Mouse (Mus musculus): ENCODE measurements at regions not wholly inside any gene's neighbourhood (a gene's known extent, or its start where the extent isn't known, plus 50 kb on each side); places are given as distances from the start of the nearest gene placed in this dataset.

DNA sequence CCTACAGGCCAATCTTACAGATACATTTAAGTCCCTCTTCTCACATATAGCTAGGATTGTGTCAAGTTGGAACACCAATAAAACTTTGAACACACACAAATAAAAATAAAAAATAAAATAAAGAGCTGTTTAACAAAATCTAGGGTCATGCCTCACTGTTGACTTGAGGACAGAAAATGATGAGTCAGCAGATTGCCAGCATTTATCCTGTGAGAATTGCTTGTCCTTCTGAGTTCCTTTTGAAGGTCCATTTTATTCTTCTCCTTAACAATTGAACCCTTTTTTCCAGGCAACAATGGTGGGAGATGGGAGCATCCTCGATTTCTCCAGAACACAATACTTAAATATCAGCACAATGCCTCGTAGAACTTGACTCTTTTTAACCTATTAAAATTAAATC, 1022.4 kb upstream of the Adgrl4 start:
- no peak for ATAC-seq (replicated peaks; ENCODE audit: poor library complexity)

DNA sequence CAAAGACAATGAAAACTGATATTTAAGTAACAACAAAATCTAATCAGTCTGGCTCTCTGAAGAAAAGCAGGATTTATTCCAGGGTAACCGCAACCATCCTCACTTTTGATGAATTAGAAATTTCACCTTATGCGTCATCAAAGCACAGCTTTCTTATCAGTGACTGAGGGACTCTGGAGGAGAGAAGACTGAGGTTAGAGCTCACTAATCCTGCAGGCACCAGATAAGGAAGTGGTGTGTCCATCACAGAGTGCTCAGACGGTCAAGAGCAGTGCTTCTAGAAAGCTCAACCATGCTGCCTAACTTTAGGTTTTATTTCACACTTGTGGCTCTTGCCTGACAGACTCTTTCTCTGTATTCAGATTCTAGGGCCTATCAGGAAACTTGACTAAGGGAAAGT, 1021.2 kb upstream of the Adgrl4 start:
- ATAC-seq (replicated peaks; ENCODE audit: poor library complexity) = peak; percentile 73

DNA sequence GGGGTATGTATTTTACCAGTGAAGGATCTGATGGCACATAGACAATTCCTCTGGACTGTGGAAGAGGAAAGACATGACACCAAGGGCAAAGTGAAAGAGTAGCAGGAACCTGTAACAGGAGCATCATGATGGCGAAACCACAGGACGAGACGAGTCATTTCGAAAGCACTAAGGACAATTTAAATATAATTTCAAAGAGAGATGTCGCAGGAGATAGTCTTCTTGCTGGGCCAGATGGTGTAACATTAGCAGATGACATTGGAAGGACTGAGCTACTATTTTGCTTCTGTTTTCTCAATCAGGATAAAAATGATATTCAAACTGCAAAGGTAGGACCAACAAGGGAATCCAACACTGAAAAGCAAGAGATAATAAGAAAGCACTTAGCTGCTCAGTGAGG, 1009.7 kb upstream of the Adgrl4 start:
- 0 out of 2 replicates have a peak, but pooled peaks have one; percentile 11 for ATAC-seq (replicated peaks; ENCODE audit: poor library complexity)

DNA sequence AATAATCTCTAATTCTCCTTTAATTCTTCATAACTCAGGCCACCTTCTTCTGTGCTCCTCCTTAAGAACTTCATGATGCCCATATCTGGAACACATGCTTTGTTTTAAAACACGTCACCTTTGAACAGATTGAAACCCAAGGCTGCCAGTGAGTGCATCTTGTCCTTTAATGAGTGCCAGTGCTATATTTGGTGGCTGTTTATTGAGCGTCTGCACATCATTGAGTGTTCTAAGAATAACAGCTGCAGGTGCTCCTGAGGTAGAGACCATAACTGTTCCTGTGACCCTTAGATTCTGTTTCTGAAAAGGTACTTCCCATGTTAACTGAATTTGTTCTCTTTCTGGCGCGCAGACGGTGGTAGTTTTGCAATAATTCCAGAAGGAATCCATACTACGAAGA, 1006.4 kb upstream of the Adgrl4 start:
- ATAC-seq (replicated peaks; ENCODE audit: poor library complexity) = no peak

DNA sequence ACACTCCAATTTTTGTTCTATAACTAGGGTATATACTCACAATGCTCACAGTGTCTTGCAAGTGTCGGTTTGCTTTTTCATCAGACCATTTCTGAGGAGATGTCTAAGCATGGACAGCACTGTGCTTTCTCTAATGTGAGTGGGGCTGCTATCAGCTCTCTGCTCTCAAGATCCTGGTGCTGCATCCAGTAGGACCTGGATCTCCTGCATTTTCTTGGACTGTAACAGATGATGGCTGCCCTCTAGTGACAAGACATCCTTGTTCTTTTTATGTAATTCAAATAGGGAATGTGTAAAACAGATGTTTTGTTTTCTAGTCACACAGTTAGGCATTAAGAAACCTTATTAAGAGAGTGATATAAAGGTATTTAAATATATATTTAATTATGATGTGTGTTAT, 1002.5 kb upstream of the Adgrl4 start:
- ATAC-seq (replicated peaks; ENCODE audit: poor library complexity) = no peak

DNA sequence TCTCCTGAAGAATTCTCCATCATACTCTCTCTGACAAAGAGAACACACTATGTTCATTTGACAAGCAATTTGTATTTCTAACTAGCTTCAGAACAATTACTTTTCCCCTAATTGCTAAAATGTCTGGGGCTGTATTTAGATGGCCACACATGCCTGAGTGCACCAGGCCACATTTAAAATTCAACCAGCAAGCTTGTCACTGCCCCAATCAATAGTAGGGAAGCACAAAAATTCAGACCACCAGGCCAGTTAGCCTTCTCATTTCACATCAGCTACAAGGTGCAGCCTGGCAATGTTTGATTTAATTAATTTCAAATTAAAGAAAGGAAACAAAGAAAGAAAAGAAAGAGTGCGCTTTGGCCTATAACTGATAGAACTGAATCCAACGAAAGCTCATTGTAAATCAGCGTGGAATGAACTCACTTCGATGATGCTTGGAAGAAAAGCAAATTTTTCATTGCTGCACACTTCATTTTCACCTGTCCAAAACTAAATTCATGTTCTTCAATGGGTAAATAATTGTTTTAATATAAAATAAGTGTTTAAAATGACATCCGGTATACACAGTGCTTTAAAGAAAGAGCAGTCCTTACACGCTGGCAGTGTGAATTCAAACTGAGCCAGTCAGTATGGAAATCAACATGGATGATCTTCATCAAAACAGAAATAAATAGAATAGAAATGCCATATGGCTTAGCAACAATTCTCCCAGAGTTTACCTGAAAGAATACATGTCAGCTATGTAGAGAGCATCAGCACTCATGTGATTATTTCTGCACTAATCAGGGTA, 1001.7 kb upstream of the Adgrl4 start:
- ATAC-seq (replicated peaks; ENCODE audit: poor library complexity) = no peak

Measured in megakaryocyte progenitor cell, adult 5-6 weeks (primary cell).